Mouse (Mus musculus) spleen, adult 2 months (tissue): ENCODE measurements at regions not wholly inside any gene's neighbourhood (a gene's known extent, or its start where the extent isn't known, plus 50 kb on each side); places are given as distances from the start of the nearest gene placed in this dataset.

ENCODE experiments used
- DNase-seq, 2 experiments: peaks; one replicate each; pipeline versions ENCODE4 v3.0.0 to v3.0.0-alpha.2; 2012 to 2021; ENCODE audit warnings: low spot score in 2 of 2, low read depth in 1 of 2
- H3K27ac ChIP-seq: fragments of 200-500 bp; 2 replicates; pipeline ENCODE4 v1.5.1; 2012; ENCODE audit warnings: low read length, inconsistent platforms; ENCODE audit not compliant: insufficient read depth
- H3K27me3 ChIP-seq: fragments of 200-500 bp; 2 replicates; pipeline ENCODE4 v1.6.1; 2012; ENCODE audit warnings: mild to moderate bottlenecking, moderate library complexity, low read length, inconsistent platforms; ENCODE audit not compliant: control insufficient read depth, insufficient read depth
- H3K36me3 ChIP-seq: fragments of 200-500 bp; 2 replicates; pipeline ENCODE4 v1.6.1; 2012; ENCODE audit warnings: mild to moderate bottlenecking, low read length, inconsistent platforms; ENCODE audit not compliant: control insufficient read depth, insufficient read depth
- H3K4me1 ChIP-seq: fragments of 200-500 bp; 2 replicates; pipeline ENCODE4 v1.6.1; 2011; ENCODE audit warnings: inconsistent platforms; ENCODE audit not compliant: control insufficient read depth, insufficient read depth, insufficient read length
- H3K4me3 ChIP-seq: fragments of 200-500 bp; 2 replicates; pipeline ENCODE4 v1.5.1; 2011; ENCODE audit warnings: mild to moderate bottlenecking, inconsistent platforms; ENCODE audit not compliant: insufficient read depth, insufficient read length; ENCODE audit errors: extremely low read depth
- CTCF ChIP-seq: fragments of 200-500 bp; IDR thresholded peaks from 2 replicates; pipeline ENCODE4 v1.5.1; 2011; ENCODE audit warnings: mild to moderate bottlenecking, inconsistent platforms; ENCODE audit not compliant: insufficient read depth, insufficient read length, insufficient replicate concordance; ENCODE audit errors: extremely low read depth
- POLR2A ChIP-seq: fragments of 200-500 bp; IDR thresholded peaks from 2 replicates; pipeline ENCODE4 v1.6.1; 2011; ENCODE audit warnings: low read depth, low read length, inconsistent platforms
- WGBS: fragments of 180-500 bp; shearing (Covaris S2); methylation state at CpG from one replicate; pipeline ENCODE4 v1.1.7; 2018; 5-methylcytosine and 5-hydroxymethylcytosine counted together

GRCm38 (mm10) chr17:79954624-79955244 lies 58.8 kb upstream of the Atl2 start:
- Histone ChIP-seq H3K27ac (0 out of 2 replicates have a peak overlapping the region, but pooled peaks have one; percentile 24), H3K4me3 (no peak overlapping the region), H3K27me3 (no peaks in the 10 kb centered on the region), H3K4me1 (peaks cover 5% of the 10 kb centered on the region; the same call in 1 of the 2 replicates), H3K36me3 (no peaks in the 10 kb centered on the region)
- 14% methylated on average over 6 of the region's 6 CpGs for WGBS
- no peak for TF ChIP-seq POLR2A
- no peak for TF ChIP-seq CTCF
- DNase-seq: peak in 1 of 2 experiments; percentile 18

GRCm38 (mm10) chr17:79948591-79949475 lies 52.9 kb upstream of the Atl2 start:
- WGBS: 77% methylated on average over 11 of the region's 11 CpGs
- Histone ChIP-seq H3K27me3 (no peaks in the 10 kb centered on the region), H3K4me1 (0 out of 2 replicates have a peak, but pooled peaks cover 2% of the 10 kb centered on the region), H3K36me3 (no peaks in the 10 kb centered on the region), H3K27ac (no peak overlapping the region), H3K4me3 (no peak overlapping the region)
- DNase-seq: no peak
- TF ChIP-seq CTCF (no peak), POLR2A (no peak)
